ENCODE assay signal across 9 mouse cellular contexts in the genomic region with DNA sequence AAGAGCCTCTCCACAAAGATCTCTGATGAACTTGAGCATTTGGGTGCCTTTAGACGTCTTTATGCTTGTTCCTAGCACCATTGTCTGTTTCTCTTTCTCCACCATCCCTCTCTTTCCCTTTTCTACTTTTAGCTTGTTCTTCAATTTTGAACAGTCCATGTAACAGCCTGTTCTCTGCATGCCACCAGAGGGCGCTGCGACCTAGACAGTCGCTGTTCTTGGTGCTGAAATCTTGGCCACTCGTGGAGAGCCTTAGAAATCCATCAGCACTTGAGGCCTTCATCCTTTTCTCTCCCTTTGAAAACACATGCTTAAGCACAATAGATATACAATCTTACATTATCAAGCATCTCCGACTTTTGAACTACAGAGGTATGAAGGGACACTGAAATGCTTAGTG. TPM values are rescaled to one million over a fixed set of nuclear protein-coding genes. Genes with fewer than 3 reads are reported as not detected.
A peak's percentile ranks its signal among the peaks of the same experiment; 100 is the strongest.
DNase-seq lines count a peak whose midpoint lies in the region; ATAC-seq and TF ChIP-seq lines count a peak whose summit lies in the region.
"Had no signal": no experiment of that assay in that cellular context is flagged by ENCODE, and none has a peak within 500 bp of the region (broad histone marks: within the 10 kb centered on the region; RNA-seq: fewer than 3 reads in every experiment).

No protein-coding gene starts in this region.

- TF ChIP-seq EP300 in lung, postnatal 0 days (IDR thresholded peaks at IDR 0.05), result no peak

- ATAC-seq in forebrain, embryonic 11.5 days (replicated peaks; ENCODE audit: low FRiP score), result no peak
- no peak; the same call in 1 of the 2 replicates for ATAC-seq in lung, postnatal 0 days

- no peak overlapping the region for H3K4me2 ChIP-seq in forebrain, embryonic 11.5 days (ENCODE audit: low read depth, low read length, severe bottlenecking)
- H3K4me2 ChIP-seq in lung, postnatal 0 days (replicated peaks; ENCODE audit: low read depth, low read length), result no peak overlapping the region
- H3K4me2 ChIP-seq: heart, embryonic 15.5 days had no signal

- peak; percentile 97 for TF ChIP-seq CTCF in lung, postnatal 0 days (IDR thresholded peaks at IDR 0.05)

- H3K27ac ChIP-seq in forebrain, embryonic 11.5 days (ENCODE audit: low read depth, low read length), result no peak overlapping the region
- H3K27ac ChIP-seq in lung, postnatal 0 days (ENCODE audit: low read length), result no peak overlapping the region
- H3K27ac ChIP-seq: heart, embryonic 15.5 days had no signal

- H3K27me3 ChIP-seq in forebrain, embryonic 11.5 days (ENCODE audit: control insufficient read depth, insufficient read depth, low read length), result no peaks in the 10 kb centered on the region
- no peaks in the 10 kb centered on the region for H3K27me3 ChIP-seq in lung, postnatal 0 days (replicated peaks; ENCODE audit: insufficient read depth, low read length)
- H3K27me3 ChIP-seq: heart, embryonic 15.5 days had no signal

- H3K4me3 ChIP-seq in forebrain, embryonic 11.5 days (ENCODE audit: low read depth, low read length), result no peak overlapping the region
- no peak overlapping the region for H3K4me3 ChIP-seq in lung, postnatal 0 days (ENCODE audit: low read depth, low read length)
- H3K4me3 ChIP-seq: heart, embryonic 15.5 days had no signal

- WGBS in forebrain, embryonic 11.5 days, result 3% methylated on average over 6 of the region's 6 CpGs
- under 1% methylated on average over 6 of the region's 6 CpGs for WGBS in lung, postnatal 0 days

- H3K9me3 ChIP-seq in forebrain, embryonic 11.5 days (ENCODE audit: control insufficient read depth, low read length), result no peaks in the 10 kb centered on the region
- H3K9me3 ChIP-seq in lung, postnatal 0 days (ENCODE audit: low read length), result no peaks in the 10 kb centered on the region
- H3K9me3 ChIP-seq: heart, embryonic 15.5 days had no signal

- no peak overlapping the region for H3K9ac ChIP-seq in forebrain, embryonic 11.5 days (ENCODE audit: low read length)
- no peak overlapping the region for H3K9ac ChIP-seq in lung, postnatal 0 days (replicated peaks; ENCODE audit: low read depth)
- H3K9ac ChIP-seq: heart, embryonic 15.5 days had no signal

- no peaks in the 10 kb centered on the region for H3K36me3 ChIP-seq in forebrain, embryonic 11.5 days (ENCODE audit: control insufficient read depth, insufficient read depth, low read length)
- H3K36me3 ChIP-seq in lung, postnatal 0 days (ENCODE audit: insufficient read depth, low read length), result no peaks in the 10 kb centered on the region
- H3K36me3 ChIP-seq: heart, embryonic 15.5 days had no signal

- DNase-seq in urinary bladder, adult 18-20 months (ENCODE audit: low spot score in 2 of 2), result peak; percentile 36 to 49
- no peak for DNase-seq in urinary bladder, postnatal 10 days (ENCODE audit: low spot score)
- peak; percentile 54 for DNase-seq in c-Kit-positive CD71-negative TER-119-negative erythroid progenitor cells, embryonic 14.5 days (ENCODE audit: low read depth)
- peak; percentile 86 for DNase-seq in forebrain, embryonic 11.5 days (ENCODE audit: low spot score)
- peak; percentile 84 to 87 for DNase-seq in kidney, postnatal 4 days
- peak; percentile 72 for DNase-seq in lung, postnatal 0 days (ENCODE audit: low spot score)
- DNase-seq in ovary, postnatal 36 days (ENCODE audit: low spot score), result peak; percentile 72
- DNase-seq in thymus, postnatal 36 days, result peak; percentile 53 to 56

- H3K4me1 ChIP-seq in forebrain, embryonic 11.5 days (replicated peaks; ENCODE audit: control insufficient read depth, insufficient read depth, low read length), result no peaks in the 10 kb centered on the region; the same call in 1 of the 2 replicates
- no peaks in the 10 kb centered on the region for H3K4me1 ChIP-seq in lung, postnatal 0 days (ENCODE audit: insufficient read depth, low read depth, low read length)

RNA-seq across cellular contexts. Expression of a gene that starts 5.5 kb away (rescaled TPM):
- polyA plus RNA-seq in forebrain, embryonic 11.5 days (2014; fragmentation: Nextera tagmentation; extraction: Ambion mirVana), result 10.2 and 12.2 TPM in 2 replicates
- 14.8 and 15.7 TPM in 2 replicates for polyA plus RNA-seq in lung, postnatal 0 days (2015; fragmentation: Nextera tagmentation; extraction: Ambion mirVana)

RNA-seq across cellular contexts. Expression of a gene that starts 32.4 kb away (rescaled TPM):
- polyA plus RNA-seq in forebrain, embryonic 11.5 days (2014; fragmentation: Nextera tagmentation; extraction: Ambion mirVana), result 1.0 and 1.4 TPM in 2 replicates
- polyA plus RNA-seq in lung, postnatal 0 days (2015; fragmentation: Nextera tagmentation; extraction: Ambion mirVana), result 0.04 TPM in 1 of 2 replicates, not detected in the other

RNA-seq across cellular contexts. Expression of a gene that starts 39.4 kb away (rescaled TPM):
- polyA plus RNA-seq in forebrain, embryonic 11.5 days (2014; fragmentation: Nextera tagmentation; extraction: Ambion mirVana), result 563 and 565 TPM in 2 replicates
- 281 and 298 TPM in 2 replicates for polyA plus RNA-seq in lung, postnatal 0 days (2015; fragmentation: Nextera tagmentation; extraction: Ambion mirVana)
